Mouse (Mus musculus) v-Abl transformed pro-B cells (cell line): ENCODE data around the gene Mblac2.

ENCODE experiments used
- in situ Hi-C, 2 experiments: fragments of 400-800 bp; cut with MboI; formaldehyde crosslinking; loops; one replicate each; pipeline ENCODE4 v1.15.1; 2025; ENCODE audit not compliant: unreplicated experiment in 2 of 2

The Mblac2 gene

DNA sequence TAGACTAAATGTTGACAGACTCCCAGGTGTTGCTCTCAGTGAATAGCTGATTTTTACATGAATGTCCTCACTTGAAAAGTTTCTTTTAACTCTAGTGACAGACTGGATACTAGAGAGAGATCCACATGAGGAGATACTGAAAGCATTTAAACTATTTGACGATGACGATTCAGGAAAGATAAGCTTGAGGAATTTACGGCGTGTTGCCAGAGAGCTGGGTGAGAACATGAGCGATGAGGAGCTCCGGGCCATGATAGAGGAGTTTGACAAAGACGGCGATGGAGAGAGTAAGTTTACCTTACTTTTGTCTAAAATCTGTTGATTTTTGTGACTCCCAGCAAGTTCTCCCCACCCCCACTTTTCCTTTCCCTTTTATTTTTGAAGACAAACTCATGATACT is 80.7 kb downstream of the Mblac2 start:
- in situ Hi-C loops: loop anchor here (10.0 to 25.0 kb wide), 3 partner anchors 1283 to 1770 kb away; no protein-coding TSS in a partner anchor

- in situ Hi-C loops: loop anchor here (10.0 to 25.0 kb wide), 3 partner anchors 1281 to 1768 kb away; no protein-coding TSS in a partner anchor
Measured at GRCm38 (mm10) chr13:81793850-81794249, 82.7 kb downstream of the Mblac2 start.

GRCm38 (mm10) chr13:81801121-81801520 is 90.0 kb downstream of the Mblac2 start:
- in situ Hi-C loops: loop anchor here (5.0 to 25.0 kb wide), 3 partner anchors 134 to 1886 kb away; no protein-coding TSS in a partner anchor
